Mouse (Mus musculus) thymus, postnatal 25 days (tissue): Measurements from ENCODE around the gene Kctd19.

Source experiments
- DNase-seq: peaks from one replicate; pipeline ENCODE4 v3.0.0; 2022

The Kctd19 gene

GRCm38 (mm10) chr8:105413391-105413790 lies at the start of gene Kctd19, which contains the start of gene Lrrc36:
TSS of gene Kctd19 (minus strand) at chr8:105413502.
TSS of gene Lrrc36 (plus strand) at chr8:105413571.
- DNase-seq: peak; percentile 37

DNA sequence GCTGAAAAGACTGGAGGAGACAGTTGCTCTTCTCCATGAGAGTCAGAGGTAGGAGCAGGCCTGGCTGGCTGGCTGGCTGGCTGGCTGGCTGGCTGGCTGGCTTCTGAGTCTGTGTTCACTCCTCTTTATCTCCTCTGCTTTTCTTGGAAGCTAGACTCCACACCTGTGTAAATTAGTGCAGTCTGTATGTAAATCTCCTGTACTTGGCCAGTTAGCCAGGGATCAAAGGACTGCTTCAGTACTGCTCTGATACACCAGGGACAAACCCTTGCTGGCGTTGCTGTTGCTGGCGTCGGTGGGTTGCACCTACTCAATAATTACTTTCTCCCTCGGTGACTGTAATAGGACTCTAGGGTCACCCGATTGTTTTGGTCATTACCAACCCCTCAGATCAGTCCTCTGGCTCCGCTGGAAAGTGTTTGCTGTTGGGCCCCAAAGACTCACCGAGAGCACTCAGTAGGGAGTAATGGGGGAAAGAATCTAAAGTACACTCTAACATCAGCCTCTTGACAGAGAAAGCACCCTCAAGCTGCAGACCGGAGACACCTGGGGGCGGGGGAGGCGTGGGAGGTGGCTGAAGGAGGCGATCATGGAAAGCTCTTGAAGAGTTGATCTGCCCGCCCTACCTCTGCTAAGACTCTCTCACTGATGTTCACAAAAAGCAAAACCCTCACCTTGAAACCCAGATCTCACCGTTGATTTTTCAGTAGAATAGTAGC lies 47.9 kb upstream of the Kctd19 start:
- DNase-seq: no peak

- DNase-seq: no peak
These were observed 41.9 kb upstream of the Kctd19 start for GRCm38 (mm10) chr8:105455218-105455617.

- DNase-seq: no peak
These were observed 40.8 kb upstream of the Kctd19 start for GRCm38 (mm10) chr8:105454088-105454487.

DNA sequence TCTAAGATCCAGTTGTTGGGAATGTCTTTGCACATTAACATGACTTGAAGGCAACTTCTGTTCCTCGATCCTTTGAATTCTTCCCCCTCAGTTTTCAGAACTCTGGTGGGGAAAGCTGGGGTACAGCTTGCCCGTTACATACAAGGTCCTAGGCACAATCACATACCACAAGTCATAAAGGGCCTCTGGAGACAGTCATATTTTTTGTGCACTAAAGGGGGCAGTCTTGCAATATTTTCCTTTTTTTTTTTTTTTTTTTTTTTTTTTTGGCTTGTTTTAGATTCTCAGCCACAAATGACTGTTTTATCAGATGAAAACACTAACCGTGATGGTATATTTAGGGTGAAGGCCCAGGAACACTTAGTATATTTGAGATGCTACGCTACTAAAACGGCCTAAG lies 40.0 kb upstream of the Kctd19 start:
- no peak for DNase-seq

DNA sequence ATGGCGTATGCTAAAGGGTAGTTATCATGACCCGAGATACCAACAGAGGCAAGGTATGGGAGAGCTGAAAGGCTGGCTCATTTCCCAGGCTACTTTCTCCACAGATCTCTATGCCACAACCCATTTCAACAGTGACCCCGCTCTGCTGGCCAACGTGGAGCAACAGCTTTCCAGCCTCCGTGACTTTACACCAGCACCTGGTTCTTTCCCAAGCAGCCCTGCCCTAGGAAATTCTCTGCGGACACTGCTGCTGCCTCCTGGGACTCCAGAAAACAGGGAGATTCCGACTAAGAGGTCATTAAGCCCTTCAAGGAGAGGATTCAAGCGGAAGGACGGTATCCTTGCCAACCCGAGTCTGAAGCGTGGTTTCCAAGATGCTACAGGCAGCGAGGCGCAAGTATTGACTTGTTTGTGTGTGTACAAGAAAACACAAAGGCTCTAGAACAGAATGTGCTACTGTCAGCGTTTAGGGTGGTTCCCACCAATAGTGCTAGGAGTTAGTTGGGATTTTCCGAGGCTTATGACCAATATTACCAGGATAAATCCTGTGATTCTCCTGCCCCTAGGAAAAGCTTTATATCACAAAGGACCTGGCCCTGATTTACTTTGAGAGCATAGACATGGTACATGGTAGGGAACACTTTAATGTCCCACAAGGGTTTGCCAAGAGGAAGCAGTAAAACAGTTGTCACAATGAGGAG lies 38.8 kb upstream of the Kctd19 start:
- DNase-seq: no peak

GRCm38 (mm10) chr8:105450977-105451376 lies 37.7 kb upstream of the Kctd19 start:
- no peak for DNase-seq

DNA sequence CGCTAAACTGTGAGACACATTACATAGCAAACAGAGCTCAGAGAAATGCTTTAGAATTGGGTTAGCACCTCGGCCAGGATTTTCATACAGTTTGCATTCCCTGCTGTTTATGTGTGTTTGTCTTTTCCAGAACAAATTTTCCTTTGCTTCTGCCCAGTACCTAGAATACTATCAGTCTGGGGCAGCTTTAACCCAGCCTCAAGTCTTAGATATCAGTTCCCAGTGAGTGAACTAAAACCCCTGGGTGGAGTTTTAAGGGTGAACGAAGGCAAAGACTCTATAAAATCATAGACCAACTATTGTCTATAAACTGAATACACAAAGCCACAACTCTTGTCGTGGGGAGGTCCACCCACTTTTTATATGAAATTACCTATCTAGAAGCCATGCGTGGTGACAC lies 35.3 kb upstream of the Kctd19 start:
- DNase-seq: no peak

- no peak for DNase-seq
These were observed 34.9 kb upstream of the Kctd19 start for GRCm38 (mm10) chr8:105448188-105448587.

DNA sequence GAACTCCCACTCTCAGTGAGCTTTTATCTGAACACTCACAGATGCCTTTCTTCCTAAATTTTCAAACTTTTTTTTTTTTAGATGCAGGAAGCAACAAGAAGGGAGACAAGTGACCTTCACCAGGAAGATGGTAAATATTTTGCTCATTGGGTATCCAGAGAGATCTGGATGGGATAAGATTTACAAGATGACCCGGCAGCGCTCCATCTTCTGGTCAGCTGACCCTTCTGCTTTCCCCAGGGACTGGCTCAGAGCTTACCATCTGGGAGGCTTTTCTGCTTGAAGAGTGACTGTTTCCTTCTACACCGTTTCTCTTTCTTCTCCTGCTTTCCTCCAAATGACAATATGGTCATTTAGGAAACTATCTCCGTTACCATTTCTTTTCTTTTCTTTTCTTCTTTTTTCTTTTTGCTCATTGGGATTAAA lies 32.8 kb upstream of the Kctd19 start:
- no peak for DNase-seq

DNA sequence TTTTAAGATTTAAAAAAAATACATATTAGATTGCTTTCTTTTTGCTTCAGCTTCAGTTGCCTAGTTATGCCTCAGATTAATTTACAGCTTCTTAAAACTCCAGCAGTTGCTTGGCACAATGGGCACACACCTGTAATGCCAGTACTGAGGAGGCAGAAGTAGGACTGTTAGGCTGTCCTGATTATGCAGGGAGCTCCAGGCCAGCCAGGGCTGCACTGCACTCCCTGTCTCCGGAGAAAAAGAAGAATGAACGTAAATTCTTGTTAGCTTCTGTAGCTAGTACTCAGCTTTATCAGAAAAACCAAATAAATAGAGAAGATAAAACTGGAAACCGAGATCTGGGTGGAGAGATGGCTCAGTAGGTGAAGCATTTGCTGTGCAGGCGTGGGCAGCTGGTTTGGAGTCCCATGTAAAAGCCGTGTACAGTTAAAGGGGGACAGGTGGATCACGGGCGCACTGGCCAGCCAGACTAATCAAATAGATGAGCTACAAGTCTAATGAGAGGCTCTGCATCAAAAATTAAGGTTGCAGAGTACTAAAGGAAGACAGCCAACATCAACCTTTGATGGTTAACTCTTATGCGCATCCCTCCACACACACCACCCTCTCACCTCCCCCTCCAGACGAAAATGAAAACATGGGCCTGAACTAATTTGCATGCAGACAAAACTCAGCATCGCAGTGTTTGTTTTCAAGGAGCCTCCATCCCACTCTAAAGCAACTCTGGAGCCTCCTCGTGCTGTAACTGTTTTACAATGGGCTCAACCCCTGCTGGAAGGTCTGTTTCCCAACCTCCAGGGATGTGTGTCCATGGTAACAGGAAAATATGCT lies 32.2 kb upstream of the Kctd19 start:
- no peak for DNase-seq

DNA sequence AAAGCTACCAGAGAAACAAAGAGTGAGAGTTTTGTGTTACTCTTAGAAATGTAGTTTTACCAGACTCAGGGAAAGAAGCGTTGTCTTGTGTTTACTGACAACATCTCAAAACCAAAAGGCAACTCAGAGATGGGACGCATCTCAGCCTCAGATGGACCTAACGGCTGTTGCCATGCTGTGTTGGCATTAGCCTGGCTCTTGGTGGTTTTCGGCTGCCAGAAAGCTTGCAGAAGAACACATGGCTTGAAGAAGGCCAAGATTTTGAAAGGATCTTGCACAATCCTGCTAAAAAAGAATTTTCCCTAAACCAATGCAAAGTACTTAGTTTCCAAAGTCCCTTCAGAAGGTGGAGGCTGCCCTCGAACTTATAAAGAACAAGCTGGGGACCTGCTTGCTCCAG lies 29.4 kb upstream of the Kctd19 start:
- no peak for DNase-seq

GRCm38 (mm10) chr8:105441433-105441832 lies 28.1 kb upstream of the Kctd19 start:
- DNase-seq: peak; percentile 53

- peak; percentile 44 for DNase-seq
These were observed 25.6 kb upstream of the Kctd19 start for GRCm38 (mm10) chr8:105438865-105439264.

DNA sequence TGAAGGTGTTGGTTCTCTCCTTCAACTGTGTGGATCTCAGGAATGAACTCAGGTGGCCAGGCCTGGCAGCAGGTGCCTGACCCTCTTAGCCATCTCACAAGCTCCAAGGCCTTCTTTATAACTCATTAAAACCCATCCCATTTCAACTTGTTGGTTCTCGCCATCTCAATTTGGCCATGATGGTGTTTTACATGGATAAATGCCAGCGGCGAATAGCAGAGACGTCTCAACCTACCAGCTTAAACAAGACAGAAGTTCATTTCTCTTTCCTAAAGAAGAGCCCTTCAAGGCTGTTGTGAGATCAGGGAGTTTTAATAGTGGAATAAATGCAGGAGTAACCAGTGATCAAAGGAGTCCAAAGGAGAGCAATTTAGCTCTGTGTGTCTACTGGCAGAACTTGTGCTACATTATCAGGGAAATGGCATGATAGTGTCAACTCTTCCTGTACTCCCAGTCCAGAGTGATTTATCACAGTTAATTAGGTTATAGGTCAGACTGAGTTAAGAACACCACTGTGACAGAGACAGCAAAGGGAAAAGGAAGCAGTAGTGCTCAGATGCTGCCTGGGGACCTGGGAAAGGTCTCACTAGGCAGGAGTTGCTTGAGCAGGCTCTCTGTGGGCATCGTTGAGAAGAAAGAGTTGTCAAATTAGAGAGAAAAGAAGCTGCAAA lies 23.9 kb upstream of the Kctd19 start:
- no peak for DNase-seq

DNA sequence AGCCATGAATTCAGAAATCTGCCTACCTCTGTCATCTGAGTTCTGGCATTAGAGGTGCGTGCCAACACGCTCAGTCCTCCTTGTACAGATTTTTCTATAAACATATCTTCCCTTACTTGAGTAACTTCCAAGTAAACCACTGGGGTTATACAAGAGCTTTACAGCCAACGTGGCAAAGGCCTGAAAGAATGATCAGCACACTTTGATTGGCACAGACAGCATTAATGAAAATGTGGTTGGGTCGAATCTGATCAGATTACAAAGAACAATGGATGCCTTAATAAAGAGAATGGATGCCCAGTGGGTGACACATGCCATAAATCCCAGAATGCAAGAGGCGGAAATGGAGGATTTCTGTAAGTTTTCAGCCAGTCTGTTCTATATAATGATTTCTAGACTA lies 22.9 kb upstream of the Kctd19 start:
- no peak for DNase-seq

DNA sequence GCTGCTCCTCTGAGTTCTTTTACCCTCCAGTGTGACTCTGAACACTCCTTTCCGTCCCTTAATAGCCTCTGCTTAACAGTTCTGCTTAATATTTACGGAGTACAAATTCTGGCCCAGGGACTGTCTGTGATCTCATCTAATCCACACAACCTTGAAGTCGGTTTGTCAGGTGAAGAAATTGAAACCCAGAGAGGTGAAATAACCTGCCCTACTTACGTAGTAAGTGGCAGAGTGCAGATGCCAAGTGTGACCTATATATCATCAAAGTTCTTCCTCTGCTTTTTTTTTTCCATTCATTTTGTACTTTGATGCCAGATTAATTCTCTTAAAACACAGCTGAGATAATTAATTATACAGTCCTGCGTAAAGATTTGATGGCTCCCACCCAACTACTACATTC lies 20.8 kb upstream of the Kctd19 start:
- DNase-seq: peak; percentile 12

DNA sequence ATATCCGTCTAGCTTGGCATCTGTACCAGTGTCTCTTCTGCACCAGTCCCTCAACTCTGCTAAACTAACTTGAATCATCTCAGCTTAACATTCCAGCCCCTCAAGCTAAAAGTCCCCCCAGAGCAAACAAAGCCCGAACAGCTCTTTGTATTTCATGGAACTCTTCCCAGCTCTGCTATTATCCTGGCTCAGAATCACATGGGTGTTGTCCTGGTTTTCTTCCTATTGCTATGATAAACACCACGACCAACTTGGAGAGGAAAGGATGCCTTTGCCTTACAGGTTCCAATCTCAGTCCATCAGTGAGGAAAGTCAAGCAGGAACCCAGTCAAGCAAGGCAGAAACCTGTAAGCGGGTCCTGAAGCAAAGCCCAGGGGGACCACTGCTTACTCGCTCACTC lies 20.2 kb upstream of the Kctd19 start:
- DNase-seq: no peak

DNA sequence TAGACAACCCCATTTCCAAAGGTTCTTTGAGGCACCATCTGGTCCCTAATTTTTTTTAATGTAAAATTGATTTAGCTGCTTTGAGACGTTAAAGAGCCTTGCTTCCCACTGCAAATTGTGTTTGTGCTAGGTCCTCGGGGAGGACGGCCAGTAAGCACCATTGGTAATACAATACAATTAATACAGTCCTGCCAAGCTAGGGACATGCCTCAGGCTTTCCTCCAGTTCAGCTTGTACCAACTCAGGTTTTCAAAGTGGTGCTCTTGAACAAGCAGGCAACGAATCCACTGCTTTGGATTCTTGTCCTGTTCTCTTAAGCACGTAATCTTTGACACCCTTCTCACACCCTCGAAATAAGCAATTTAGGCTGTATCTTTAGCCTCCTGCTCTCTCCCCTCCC lies 19.7 kb upstream of the Kctd19 start:
- DNase-seq: no peak

- DNase-seq: no peak
These were observed 18.6 kb upstream of the Kctd19 start for GRCm38 (mm10) chr8:105431743-105432515.

DNA sequence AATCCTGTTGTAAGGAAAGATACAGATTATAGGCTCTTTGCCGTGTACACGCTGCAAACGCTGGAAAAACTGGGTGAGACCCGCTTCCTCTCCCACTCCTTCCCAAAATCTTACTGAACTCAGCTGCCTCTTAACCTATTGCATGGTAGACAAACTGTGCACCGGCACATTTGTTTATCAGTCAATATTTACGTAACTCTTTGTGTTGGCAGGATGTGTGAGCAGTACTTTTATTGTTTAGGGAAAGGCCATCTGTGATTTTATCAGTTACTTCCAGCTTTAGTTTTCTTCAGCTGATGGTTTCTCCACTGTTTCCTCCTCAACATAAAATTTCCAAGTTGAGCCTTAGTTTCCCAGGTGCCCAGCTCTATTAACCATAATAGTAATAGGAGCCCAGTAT lies 13.6 kb upstream of the Kctd19 start:
- no peak for DNase-seq

DNA sequence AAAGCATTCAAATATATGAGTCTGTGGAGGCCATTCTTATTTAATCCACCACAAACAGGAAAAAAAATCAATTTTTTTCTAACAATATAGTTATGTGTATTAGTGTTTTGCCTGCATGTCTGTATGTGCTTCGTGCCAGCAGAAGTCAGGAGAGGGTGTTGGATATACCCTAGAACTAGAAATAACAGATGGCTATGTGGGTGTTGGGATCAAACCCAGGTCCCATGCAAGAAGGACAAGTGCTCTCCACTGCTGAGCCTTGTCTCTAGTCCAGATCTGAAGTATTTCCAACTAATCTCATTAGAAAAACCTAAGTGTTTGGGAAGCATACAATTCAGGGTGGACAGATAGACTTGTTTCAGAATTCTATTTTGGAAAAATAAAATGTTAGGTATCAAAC lies 8.7 kb upstream of the Kctd19 start:
- no peak for DNase-seq
